ENCODE assay signal across 8 mouse cellular contexts in genomic region chr1:55161895-55162294, GRCm38 (mm10). TPM values are rescaled to one million over a fixed set of nuclear protein-coding genes. Genes with fewer than 3 reads are reported as not detected.
DNase-seq lines count a peak whose midpoint lies in the region; ATAC-seq and TF ChIP-seq lines count a peak whose summit lies in the region.

No protein-coding gene starts in this region.

- WGBS in thymus, adult 2 months = 89% methylated on average over 7 of the region's 7 CpGs
- 70% methylated on average over 7 of the region's 7 CpGs for WGBS in midbrain, embryonic 13.5 days

- H3K27ac ChIP-seq in thymus, adult 2 months (ENCODE audit: control insufficient read depth, insufficient read depth, low read length) = no peak overlapping the region
- no peak overlapping the region for H3K27ac ChIP-seq in midbrain, embryonic 13.5 days

- no peak overlapping the region for H3K4me2 ChIP-seq in midbrain, embryonic 13.5 days (replicated peaks)

- no peaks in the 10 kb centered on the region for H3K4me1 ChIP-seq in thymus, adult 2 months (replicated peaks; ENCODE audit: control insufficient read depth, insufficient read depth, low read length)
- no peaks in the 10 kb centered on the region for H3K4me1 ChIP-seq in midbrain, embryonic 13.5 days (replicated peaks)

- peak; percentile 60; the same call in 1 of the 2 replicates for TF ChIP-seq CTCF in thymus, adult 2 months (IDR thresholded peaks at IDR 0.05; ENCODE audit: borderline replicate concordance, control insufficient read depth, extremely low read depth, insufficient read depth, low read length, poor library complexity)

- no peaks in the 10 kb centered on the region for H3K9me3 ChIP-seq in midbrain, embryonic 13.5 days

- TF ChIP-seq POLR2A in thymus, adult 2 months (IDR thresholded peaks at IDR 0.05; ENCODE audit: control insufficient read depth, extremely low read depth, insufficient read depth, low read length, poor library complexity) = no peak

- DNase-seq in cerebellum, postnatal 10 days = peak; percentile 29 to 47
- no peak for DNase-seq in cerebellum, adult 11 months
- DNase-seq in thymus, adult 2 months = peak; percentile 21
- DNase-seq in thymus, adult 18-20 months = no peak
- no peak for DNase-seq in frontal cortex, postnatal 14 days (ENCODE audit: low spot score in 2 of 2)
- DNase-seq in gastrocnemius, adult 18-20 months (ENCODE audit: low spot score) = no peak

- H3K36me3 ChIP-seq in thymus, adult 2 months (ENCODE audit: control insufficient read depth, insufficient read depth, low read length) = peaks cover 6% of the 10 kb centered on the region; the same call in 1 of the 2 replicates
- H3K36me3 ChIP-seq in midbrain, embryonic 13.5 days = peaks cover 18% of the 10 kb centered on the region

- no peaks in the 10 kb centered on the region for H3K27me3 ChIP-seq in thymus, adult 2 months (ENCODE audit: control insufficient read depth, insufficient read depth, low read length)
- H3K27me3 ChIP-seq in midbrain, embryonic 13.5 days = no peaks in the 10 kb centered on the region

- H3K4me3 ChIP-seq in thymus, adult 2 months (ENCODE audit: control insufficient read depth, insufficient read depth, low read length) = no peak overlapping the region
- H3K4me3 ChIP-seq in midbrain, embryonic 13.5 days (replicated peaks) = no peak overlapping the region

- ATAC-seq in granulocyte monocyte progenitor cell, adult 5-6 weeks (replicated peaks; ENCODE audit: poor library complexity, severe bottlenecking) = peak; percentile 90
- ATAC-seq in midbrain, embryonic 13.5 days = 0 out of 2 replicates have a peak, but pooled peaks have one; percentile 21

- H3K9ac ChIP-seq in midbrain, embryonic 13.5 days (replicated peaks) = no peak overlapping the region

RNA-seq across cellular contexts. Expression of gene Mob4, which starts 30.9 kb away (rescaled TPM):
- polyA plus RNA-seq in thymus, adult 2 months (2012; rRNA removed) = 10.7 and 12.4 TPM in 2 replicates
- total RNA-seq in granulocyte monocyte progenitor cell, adult 5-6 weeks (2014; fragmentation: Nextera tagmentation) = 42.9 and 43.9 TPM in 2 replicates
- total RNA-seq in granulocyte monocyte progenitor cell, adult 5-6 weeks (2017) = 32.6 and 49.7 TPM in 2 replicates
- polyA plus RNA-seq in midbrain, embryonic 13.5 days (2015; fragmentation: Nextera tagmentation; extraction: Ambion mirVana) = 189 and 208 TPM in 2 replicates
- 10 to 100 TPM; 37.8 to 38.0 TPM for total RNA-seq in gastrocnemius, adult 18-20 months (2021)

Comparison
In these comparisons a context has a peak if more than half of its experiments do, and no peak if none do; other contexts are left out.
1. DNase-seq: peak in cerebellum, postnatal 10 days (2 of 2) and thymus, adult 2 months (single experiment); none in cerebellum, adult 11 months (single experiment), thymus, adult 18-20 months (0 of 2), frontal cortex, postnatal 14 days (0 of 2) and gastrocnemius, adult 18-20 months (single experiment).